Mouse (Mus musculus) lung, adult 2 months (tissue): ENCODE data around the gene Grin2b. TPM values are rescaled to one million over a fixed set of nuclear protein-coding genes. Genes with fewer than 3 reads are reported as not detected.

Source experiments
- DNase-seq: peaks from one replicate; pipeline ENCODE4 v3.0.0; 2022
- H3K4me1 ChIP-seq: fragments of 200-500 bp; 2 replicates; pipeline ENCODE4 v1.6.1; 2011; ENCODE audit warnings: low read length; ENCODE audit not compliant: control insufficient read depth, insufficient read depth
- H3K4me3 ChIP-seq: fragments of 200-500 bp; replicated peaks from 2 replicates; pipeline ENCODE3; 2011; ENCODE audit warnings: low read depth, mild to moderate bottlenecking, control low read depth, low read length; ENCODE audit errors: extremely low read depth
- CTCF ChIP-seq: fragments of 200-500 bp; IDR thresholded peaks from 2 replicates; pipeline ENCODE4 v1.5.1; 2011; ENCODE audit warnings: mild to moderate bottlenecking, low read length, control low read depth; ENCODE audit not compliant: insufficient read depth
- POLR2A ChIP-seq: fragments of 200-500 bp; IDR thresholded peaks from 2 replicates; pipeline ENCODE4 v1.6.1; 2011; ENCODE audit warnings: low read depth, mild to moderate bottlenecking, control low read depth, low read length, borderline replicate concordance; ENCODE audit errors: extremely low read depth
- WGBS: fragments of 180-500 bp; shearing (Covaris S2); methylation state at CpG from one replicate; pipeline ENCODE4 v1.1.7; 2018; 5-methylcytosine and 5-hydroxymethylcytosine counted together
- polyA plus RNA-seq: library from polyadenylated mRNA; depleted of rRNA; stranded (reverse); fragments of >200 nt; gene quantifications from 2 replicates; pipeline ENCODE4 v1.2.3, GENCODE M21; 2012

Gene Grin2b
- polyA plus RNA-seq, 1 experiment = 0.12 TPM

- Histone ChIP-seq H3K4me3 (no peak overlapping the region), H3K4me1 (no peaks in the 10 kb centered on the region)
- no peak for TF ChIP-seq POLR2A
- no peak for TF ChIP-seq CTCF
- WGBS = 94% methylated on average over 5 of the region's 5 CpGs
- no peak for DNase-seq
Measured at GRCm38 (mm10) chr6:135914608-135915007, 258.7 kb downstream of the Grin2b start.

- H3K4me1 ChIP-seq = no peaks in the 10 kb centered on the region
- no peak for TF ChIP-seq CTCF
- no peak for TF ChIP-seq POLR2A
- H3K4me3 ChIP-seq = no peak overlapping the region
- 72% methylated on average over 3 of the region's 3 CpGs for WGBS
- no peak for DNase-seq
Measured at GRCm38 (mm10) chr6:135912114-135912513, 261.2 kb downstream of the Grin2b start.

GRCm38 (mm10) chr6:135911131-135911530, 262.2 kb downstream of the Grin2b start:
- Histone ChIP-seq H3K4me1 (no peaks in the 10 kb centered on the region), H3K4me3 (no peak overlapping the region)
- WGBS = 69% methylated on average over 6 of the region's 6 CpGs
- TF ChIP-seq POLR2A (no peak), CTCF (no peak)
- no peak for DNase-seq

GRCm38 (mm10) chr6:135907540-135908320, 265.6 kb downstream of the Grin2b start:
- no peaks in the 10 kb centered on the region for H3K4me1 ChIP-seq
- no peak overlapping the region for H3K4me3 ChIP-seq
- DNase-seq = peak; percentile 59
- WGBS = 22% methylated on average over 20 of the region's 20 CpGs
- TF ChIP-seq POLR2A (no peak), CTCF (peak; percentile 67)

GRCm38 (mm10) chr6:135907137-135907536, 266.2 kb downstream of the Grin2b start:
- WGBS = 55% methylated on average over 8 of the region's 8 CpGs
- Histone ChIP-seq H3K4me3 (no peak overlapping the region), H3K4me1 (no peaks in the 10 kb centered on the region)
- DNase-seq = no peak
- TF ChIP-seq CTCF = no peak
- TF ChIP-seq POLR2A = no peak

- DNase-seq = no peak
- TF ChIP-seq CTCF (no peak), POLR2A (no peak)
- Histone ChIP-seq H3K4me1 (no peaks in the 10 kb centered on the region), H3K4me3 (no peak overlapping the region)
- 55% methylated on average over 5 of the region's 5 CpGs for WGBS
Measured at GRCm38 (mm10) chr6:135904391-135904790, 268.9 kb downstream of the Grin2b start.

GRCm38 (mm10) chr6:135900410-135900809, 272.9 kb downstream of the Grin2b start:
- no peak for TF ChIP-seq CTCF
- TF ChIP-seq POLR2A = no peak
- 81% methylated on average over 10 of the region's 10 CpGs for WGBS
- no peaks in the 10 kb centered on the region for H3K4me1 ChIP-seq
- DNase-seq = no peak
- H3K4me3 ChIP-seq = no peak overlapping the region

GRCm38 (mm10) chr6:135899225-135899624, 274.1 kb downstream of the Grin2b start:
- DNase-seq = no peak
- TF ChIP-seq CTCF (no peak), POLR2A (no peak)
- Histone ChIP-seq H3K4me3 (no peak overlapping the region), H3K4me1 (no peaks in the 10 kb centered on the region)
- WGBS = 66% methylated on average over 10 of the region's 10 CpGs

- no peak overlapping the region for H3K4me3 ChIP-seq
- TF ChIP-seq CTCF (no peak), POLR2A (no peak)
- WGBS = 27% methylated on average over 1 of the region's 1 CpGs
- DNase-seq = no peak
- H3K4me1 ChIP-seq = no peaks in the 10 kb centered on the region
Measured at GRCm38 (mm10) chr6:135894793-135895228, 278.5 kb downstream of the Grin2b start.

- DNase-seq = no peak
Measured at GRCm38 (mm10) chr6:135882611-135883010, 290.7 kb downstream of the Grin2b start.

More at GRCm38 (mm10) chr6:135882611-135883010, 290.7 kb downstream of the Grin2b start:
- Histone ChIP-seq H3K4me1 (no peaks in the 10 kb centered on the region), H3K4me3 (no peak overlapping the region)
- TF ChIP-seq CTCF (no peak), POLR2A (no peak)
- 32% methylated on average over 5 of the region's 5 CpGs for WGBS
